In the genomic region with DNA sequence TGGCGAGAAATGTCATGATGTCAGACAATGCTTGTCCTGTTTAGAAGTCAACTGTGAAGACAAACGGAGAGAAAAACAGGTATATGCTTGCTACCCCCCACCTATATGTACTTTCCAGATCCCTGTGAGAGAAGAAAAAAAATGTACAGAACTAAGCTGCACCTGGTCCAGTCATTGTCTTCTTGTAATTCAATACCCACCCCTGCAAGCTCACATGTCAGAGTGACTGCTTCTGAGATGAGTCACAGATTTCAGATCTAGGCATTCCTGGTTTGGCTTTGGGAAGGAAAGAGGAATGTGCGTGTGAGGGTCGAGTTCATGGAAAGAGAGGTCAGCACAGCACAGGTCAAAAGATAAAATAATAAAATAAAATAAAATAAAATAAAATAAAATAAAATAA, we compare ENCODE assay signal across 30 mouse cellular contexts.
DNase-seq lines count a peak whose midpoint lies in the region; ATAC-seq and TF ChIP-seq lines count a peak whose summit lies in the region.
"Had no signal": no experiment of that assay in that cellular context is flagged by ENCODE, and none has a peak within 500 bp of the region (broad histone marks: within the 10 kb centered on the region; RNA-seq: fewer than 3 reads in every experiment).

No protein-coding gene starts in this region.

- H3K4me1 ChIP-seq in forebrain, embryonic 11.5 days (replicated peaks; ENCODE audit: control insufficient read depth, insufficient read depth, low read length) = no peaks in the 10 kb centered on the region
- H3K4me1 ChIP-seq in forebrain, embryonic 10.5 days = no peaks in the 10 kb centered on the region
- no peaks in the 10 kb centered on the region for H3K4me1 ChIP-seq in embryonic facial prominence, embryonic 14.5 days (ENCODE audit: control insufficient read depth, insufficient read depth, low read length)
- no peaks in the 10 kb centered on the region for H3K4me1 ChIP-seq in liver, embryonic 11.5 days (replicated peaks; ENCODE audit: control insufficient read depth, insufficient read depth, low read length)
- H3K4me1 ChIP-seq in liver, postnatal 0 days (ENCODE audit: insufficient read depth) = no peaks in the 10 kb centered on the region
- H3K4me1 ChIP-seq: heart, embryonic 10.5 days; heart, embryonic 13.5 days had no signal

- peak; percentile 29 for DNase-seq in forebrain, embryonic 11.5 days (ENCODE audit: low spot score)
- no peak for DNase-seq in forebrain, embryonic 10.5 days (ENCODE audit: extremely low spot score, low spot score)
- DNase-seq in 3T3-L1 (ENCODE audit: low read depth, low spot score) = peak; percentile 10
- DNase-seq in Muller cell, postnatal 12 days (ENCODE audit: inconsistent ontology term) = peak; percentile 41
- DNase-seq in embryonic facial prominence, embryonic 14.5 days (ENCODE audit: low spot score) = peak; percentile 36
- DNase-seq in ovary, postnatal 14 days (ENCODE audit: low spot score) = no peak
- no peak for DNase-seq in liver, embryonic 11.5 days (ENCODE audit: low spot score)
- no peak for DNase-seq in liver, postnatal 0 days
- DNase-seq: adrenal gland, adult 8-10 months; adrenal gland, postnatal 25 days; cerebellum, adult 11-12 months; cerebellum, adult 8-10 months; cerebellum, postnatal 10 days; cerebellum, postnatal 36 days; embryo, embryonic 11 days; forebrain, postnatal 0 days; gastrocnemius, adult 2 months; gastrocnemius, postnatal 14 days; heart, adult 18-20 months; heart, postnatal 14 days; heart, postnatal 4 days had no signal

- H3K4me3 ChIP-seq in forebrain, embryonic 11.5 days (ENCODE audit: low read depth, low read length) = no peak overlapping the region
- H3K4me3 ChIP-seq in forebrain, embryonic 10.5 days = no peak overlapping the region
- H3K4me3 ChIP-seq in embryonic facial prominence, embryonic 14.5 days (ENCODE audit: low read depth, low read length) = no peak overlapping the region
- no peak overlapping the region for H3K4me3 ChIP-seq in liver, embryonic 11.5 days (ENCODE audit: low read depth, low read length)
- H3K4me3 ChIP-seq in liver, postnatal 0 days (ENCODE audit: low read depth, low read length) = no peak overlapping the region
- H3K4me3 ChIP-seq: erythroblast, embryonic 14.5 days; gastrocnemius, adult 2 months; heart, embryonic 10.5 days; heart, embryonic 13.5 days had no signal

- TF ChIP-seq CTCF in liver, postnatal 0 days (IDR thresholded peaks at IDR 0.05; ENCODE audit: low read depth) = no peak

- no peak for ATAC-seq in forebrain, embryonic 11.5 days (replicated peaks; ENCODE audit: low FRiP score)
- peak; percentile 79 for ATAC-seq in embryonic facial prominence, embryonic 14.5 days (ENCODE audit: low read depth)
- ATAC-seq in liver, embryonic 11.5 days (replicated peaks; ENCODE audit: low FRiP score) = no peak
- ATAC-seq in liver, postnatal 0 days = no peak
- ATAC-seq: activated CD4-positive, CD25-positive, alpha-beta regulatory T cell, adult 4 months; forebrain, embryonic 14.5 days; forebrain, postnatal 0 days; hindbrain, postnatal 0 days; inflammation-experienced regulatory T-cells, adult 6 months; intestine, postnatal 0 days had no signal

- WGBS in forebrain, embryonic 11.5 days = 82% methylated on average over 4 of the region's 4 CpGs
- WGBS in forebrain, embryonic 10.5 days = 83% methylated on average over 4 of the region's 4 CpGs
- WGBS in embryonic facial prominence, embryonic 14.5 days = 56% methylated on average over 4 of the region's 4 CpGs
- WGBS in liver, embryonic 11.5 days = 71% methylated on average over 4 of the region's 4 CpGs
- 62% methylated on average over 4 of the region's 4 CpGs for WGBS in liver, postnatal 0 days (ENCODE audit: insufficient replicate concordance)

- TF ChIP-seq EP300 in liver, postnatal 0 days (IDR thresholded peaks at IDR 0.05; ENCODE audit: low read depth) = no peak

- H3K27ac ChIP-seq in forebrain, embryonic 11.5 days (ENCODE audit: low read depth, low read length) = no peak overlapping the region
- H3K27ac ChIP-seq in forebrain, embryonic 10.5 days = no peak overlapping the region
- H3K27ac ChIP-seq in embryonic facial prominence, embryonic 14.5 days (replicated peaks; ENCODE audit: low read depth, low read length) = no peak overlapping the region
- no peak overlapping the region for H3K27ac ChIP-seq in liver, embryonic 11.5 days (ENCODE audit: low read depth, low read length)
- H3K27ac ChIP-seq in liver, postnatal 0 days (ENCODE audit: low read depth) = no peak overlapping the region
- H3K27ac ChIP-seq: gastrocnemius, adult 2 months; heart, embryonic 10.5 days; heart, embryonic 13.5 days; hindbrain, embryonic 14.5 days; hindbrain, postnatal 0 days had no signal

- no peak overlapping the region for H3K4me2 ChIP-seq in forebrain, embryonic 11.5 days (ENCODE audit: low read depth, low read length, severe bottlenecking)
- H3K4me2 ChIP-seq in embryonic facial prominence, embryonic 14.5 days (ENCODE audit: low read depth, low read length) = no peak overlapping the region
- no peak overlapping the region for H3K4me2 ChIP-seq in liver, embryonic 11.5 days
- no peak overlapping the region for H3K4me2 ChIP-seq in liver, postnatal 0 days (ENCODE audit: low read depth, low read length)
- H3K4me2 ChIP-seq: heart, embryonic 13.5 days; hindbrain, embryonic 14.5 days had no signal

- no peak overlapping the region for H3K9ac ChIP-seq in forebrain, embryonic 11.5 days (ENCODE audit: low read length)
- H3K9ac ChIP-seq in embryonic facial prominence, embryonic 14.5 days (ENCODE audit: low read depth, low read length) = no peak overlapping the region
- H3K9ac ChIP-seq in liver, embryonic 11.5 days (ENCODE audit: low read depth, low read length) = no peak overlapping the region
- no peak overlapping the region for H3K9ac ChIP-seq in liver, postnatal 0 days (replicated peaks)
- H3K9ac ChIP-seq: forebrain, postnatal 0 days; heart, embryonic 13.5 days; hindbrain, embryonic 14.5 days had no signal

- no peaks in the 10 kb centered on the region for H3K27me3 ChIP-seq in forebrain, embryonic 11.5 days (ENCODE audit: control insufficient read depth, insufficient read depth, low read length)
- no peaks in the 10 kb centered on the region for H3K27me3 ChIP-seq in forebrain, embryonic 10.5 days (ENCODE audit: poor library complexity, severe bottlenecking)
- H3K27me3 ChIP-seq in embryonic facial prominence, embryonic 14.5 days (replicated peaks; ENCODE audit: control insufficient read depth, insufficient read depth, low read length) = no peaks in the 10 kb centered on the region
- no peaks in the 10 kb centered on the region for H3K27me3 ChIP-seq in liver, embryonic 11.5 days (replicated peaks; ENCODE audit: control insufficient read depth, insufficient read depth, low read length)
- H3K27me3 ChIP-seq in liver, postnatal 0 days (ENCODE audit: insufficient read depth, low read length) = no peaks in the 10 kb centered on the region

- no peaks in the 10 kb centered on the region for H3K9me3 ChIP-seq in forebrain, embryonic 11.5 days (ENCODE audit: control insufficient read depth, low read length)
- no peaks in the 10 kb centered on the region for H3K9me3 ChIP-seq in forebrain, embryonic 10.5 days
- no peaks in the 10 kb centered on the region for H3K9me3 ChIP-seq in embryonic facial prominence, embryonic 14.5 days (ENCODE audit: control insufficient read depth, low read length)
- H3K9me3 ChIP-seq in liver, embryonic 11.5 days (ENCODE audit: control insufficient read depth, low read length) = no peaks in the 10 kb centered on the region
- no peaks in the 10 kb centered on the region for H3K9me3 ChIP-seq in liver, postnatal 0 days (ENCODE audit: low read length)
- H3K9me3 ChIP-seq: heart, embryonic 10.5 days; heart, embryonic 13.5 days had no signal

- no peaks in the 10 kb centered on the region for H3K36me3 ChIP-seq in forebrain, embryonic 11.5 days (ENCODE audit: control insufficient read depth, insufficient read depth, low read length)
- H3K36me3 ChIP-seq in forebrain, embryonic 10.5 days (replicated peaks) = no peaks in the 10 kb centered on the region
- no peaks in the 10 kb centered on the region for H3K36me3 ChIP-seq in embryonic facial prominence, embryonic 14.5 days (ENCODE audit: control insufficient read depth, insufficient read depth, low read length)
- no peaks in the 10 kb centered on the region for H3K36me3 ChIP-seq in liver, embryonic 11.5 days (ENCODE audit: control insufficient read depth, insufficient read depth, low read length)
- no peaks in the 10 kb centered on the region for H3K36me3 ChIP-seq in liver, postnatal 0 days (replicated peaks; ENCODE audit: insufficient read depth, low read length)
- H3K36me3 ChIP-seq: heart, embryonic 10.5 days; heart, embryonic 13.5 days had no signal

Comparison
In these comparisons a context has a peak if more than half of its experiments do, and no peak if none do; other contexts are left out.
1. DNase-seq: peak in forebrain, embryonic 11.5 days (single experiment), 3T3-L1 (single experiment), Muller cell, postnatal 12 days (single experiment) and embryonic facial prominence, embryonic 14.5 days (single experiment); none in forebrain, embryonic 10.5 days (single experiment), ovary, postnatal 14 days (single experiment), liver, embryonic 11.5 days (single experiment) and liver, postnatal 0 days (single experiment).